Mouse (Mus musculus) CD4-positive, CD25-positive, alpha-beta regulatory T cell, adult 2 months (primary cell): ENCODE results near the gene Rhox3a2.
"Not testable (repeated sequence)": the region's sequence is repeated elsewhere in the genome, so short reads cannot be mapped to it uniquely, and the experiment has no call there.

Experiments used
- DNase-seq: peaks from one replicate; pipeline ENCODE4 v3.0.0-alpha.2; 2012; ENCODE audit warnings: low read depth, low spot score

Gene Rhox3a2

GRCm38 (mm10) chrX:37379728-37380127 lies at the start of gene Rhox3a2:
Rhox3a2 (plus strand) TSS chrX:37380028.
- DNase-seq, result not testable (repeated sequence)

GRCm38 (mm10) chrX:37390548-37390947 lies 10.7 kb downstream of the Rhox3a2 start, which contains the start of gene Rhox4a2:
Rhox4a2 (plus strand) TSS chrX:37390848.
- DNase-seq, result not testable (repeated sequence)

GRCm38 (mm10) chrX:37411767-37412166 lies 31.9 kb downstream of the Rhox3a2 start, which contains the start of gene Rhox2b:
Rhox2b (plus strand) TSS chrX:37412067.
- not testable (repeated sequence) for DNase-seq

- DNase-seq, result not testable (repeated sequence)
Observed at GRCm38 (mm10) chrX:37432194-37432593, 52.4 kb downstream of the Rhox3a2 start, which contains the start of gene Rhox4b. Rhox4b (plus strand) TSS chrX:37432494.
